Mouse (Mus musculus) midbrain, embryonic 11.5 days (tissue): Measurements from ENCODE around the gene Ulk4. TPM values are rescaled to one million over a fixed set of nuclear protein-coding genes. Genes with fewer than 3 reads are reported as not detected.

Source experiments
- ATAC-seq: fragments of 200-750 bp; cut with Nextera tagmentation; 2 replicates; pipeline ENCODE4 v1.8.0; 2017; ENCODE audit warnings: moderate TSS enrichment, moderate library complexity; ENCODE audit not compliant: low FRiP score
- DNase-seq: peaks from one replicate; pipeline ENCODE4 v3.0.0; 2015; ENCODE audit warnings: low spot score; ENCODE audit errors: missing footprints
- H3K27ac ChIP-seq: fragments of 300-500 bp; sonication (generic); 2 replicates; pipeline ENCODE4 v1.5.1; 2014; ENCODE audit warnings: low read depth, low read length
- H3K27me3 ChIP-seq: fragments of 300-500 bp; sonication (generic); 2 replicates; pipeline ENCODE4 v1.6.1; 2014; ENCODE audit warnings: mild to moderate bottlenecking, low read length, moderate library complexity, mixed read lengths; ENCODE audit not compliant: control insufficient read depth, insufficient read depth
- H3K36me3 ChIP-seq: fragments of 300-500 bp; sonication (generic); 2 replicates; pipeline ENCODE4 v1.6.1; 2014; ENCODE audit warnings: mild to moderate bottlenecking, low read length, moderate library complexity, mixed read lengths; ENCODE audit not compliant: control insufficient read depth, insufficient read depth
- H3K4me1 ChIP-seq: fragments of 300-500 bp; sonication (generic); 2 replicates; pipeline ENCODE4 v1.6.1; 2014; ENCODE audit warnings: low read length; ENCODE audit not compliant: control insufficient read depth, insufficient read depth
- H3K4me2 ChIP-seq: fragments of 300-500 bp; sonication (generic); 2 replicates; pipeline ENCODE4 v1.6.1; 2014; ENCODE audit warnings: mild to moderate bottlenecking, moderate library complexity
- H3K4me3 ChIP-seq: fragments of 300-500 bp; sonication (generic); 2 replicates; pipeline ENCODE4 v1.5.1; 2014; ENCODE audit warnings: low read depth, low read length
- H3K9ac ChIP-seq: fragments of 300-500 bp; sonication (generic); 2 replicates; pipeline ENCODE4 v1.6.1; 2014; ENCODE audit warnings: low read length
- H3K9me3 ChIP-seq: fragments of 300-500 bp; sonication (generic); 2 replicates; pipeline ENCODE4 v1.6.1; 2016; ENCODE audit warnings: low read length; ENCODE audit not compliant: control insufficient read depth
- WGBS: fragments of 180-500 bp; shearing (Covaris S2); extraction: QIAGEN DNeasy Blood & Tissue Kit; methylation state at CpG from one replicate; pipeline ENCODE4 v1.1.7; 2014; 5-methylcytosine and 5-hydroxymethylcytosine counted together
- polyA plus RNA-seq: library from polyadenylated mRNA; unstranded; fragments of >200 nt; fragmentation: Nextera tagmentation; extraction: Ambion mirVana; gene quantifications from 2 replicates; pipeline ENCODE4 v1.2.1, GENCODE M21; 2014

Gene Ulk4
- polyA plus RNA-seq, 1 experiment from 2014 or later: 210 TPM

DNA sequence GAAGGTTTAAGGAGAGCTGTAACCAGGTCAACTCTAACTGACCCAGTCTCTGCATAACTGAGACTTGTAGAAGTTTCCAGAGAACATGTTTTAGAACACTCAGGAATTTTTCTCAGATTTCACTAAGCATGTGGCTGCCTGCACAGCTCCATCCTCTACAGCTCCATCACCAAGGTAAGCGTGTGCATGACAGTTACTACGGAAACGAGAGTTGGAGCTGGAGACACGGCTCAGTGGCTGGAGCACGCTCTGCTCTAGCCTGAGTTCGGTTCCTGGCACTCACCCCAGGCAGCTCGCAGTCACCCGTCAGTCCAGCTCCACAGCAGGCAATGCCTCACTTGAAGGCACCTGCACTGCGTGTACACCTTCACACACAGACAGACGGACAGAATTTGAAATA is 175.5 kb downstream of the Ulk4 start:
- H3K4me2 ChIP-seq: no peak overlapping the region
- DNase-seq (no peak), ATAC-seq (no peak)
- no peak overlapping the region for H3K4me3 ChIP-seq
- WGBS: 91% methylated on average over 10 of the region's 10 CpGs
- H3K4me1 ChIP-seq: no peaks in the 10 kb centered on the region
- no peaks in the 10 kb centered on the region for H3K27me3 ChIP-seq
- H3K9me3 ChIP-seq: no peaks in the 10 kb centered on the region
- H3K9ac ChIP-seq: no peak overlapping the region
- H3K27ac ChIP-seq: no peak overlapping the region
- H3K36me3 ChIP-seq: no peaks in the 10 kb centered on the region

DNA sequence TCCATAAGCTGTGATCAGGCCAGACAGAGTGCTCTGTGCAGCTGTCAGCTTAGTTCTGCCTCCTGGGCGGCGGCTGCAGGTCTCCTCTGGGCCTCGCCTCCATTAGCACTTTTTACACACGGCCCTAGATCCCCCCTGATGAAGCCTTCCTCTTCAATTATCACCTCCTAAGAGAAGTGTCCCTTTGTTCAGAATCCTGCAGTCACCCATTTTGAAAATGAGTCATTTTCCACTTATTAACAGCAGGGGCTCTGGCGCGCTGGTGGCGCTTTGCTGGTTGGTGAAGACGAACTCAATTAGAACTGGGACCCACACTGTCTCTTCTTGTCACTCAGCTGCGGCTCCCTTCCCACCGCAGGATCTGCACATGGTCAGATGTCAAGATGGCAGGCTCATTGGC is 177.5 kb downstream of the Ulk4 start:
- ATAC-seq: no peak
- 86% methylated on average over 10 of the region's 10 CpGs for WGBS
- no peak overlapping the region for H3K27ac ChIP-seq

DNA sequence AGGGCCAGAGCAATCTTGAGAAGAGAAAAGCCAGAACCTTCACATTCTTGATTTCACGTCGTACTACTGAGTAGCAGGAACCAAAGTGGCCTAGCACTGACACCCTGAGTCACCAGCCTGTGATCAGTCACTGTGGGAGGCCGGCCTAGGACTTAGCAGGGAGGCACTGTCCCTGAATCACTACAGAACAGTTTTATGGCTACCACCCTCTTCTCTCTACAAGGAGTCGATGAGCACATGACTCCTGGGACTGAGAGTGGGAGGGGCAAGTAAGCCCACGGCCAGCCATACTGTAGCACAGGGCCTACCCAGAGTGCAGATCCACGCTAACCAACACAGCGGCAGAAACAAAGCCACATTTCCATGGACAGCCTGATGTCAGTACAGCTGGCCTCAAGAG is 183.2 kb downstream of the Ulk4 start:
- no peak overlapping the region for H3K9ac ChIP-seq
- no peak overlapping the region for H3K4me2 ChIP-seq
- no peaks in the 10 kb centered on the region for H3K27me3 ChIP-seq
- 87% methylated on average over 7 of the region's 7 CpGs for WGBS
- ATAC-seq (no peak), DNase-seq (no peak)
- no peaks in the 10 kb centered on the region for H3K9me3 ChIP-seq
- no peaks in the 10 kb centered on the region for H3K36me3 ChIP-seq
- H3K4me3 ChIP-seq: no peak overlapping the region
- no peaks in the 10 kb centered on the region for H3K4me1 ChIP-seq
- no peak overlapping the region for H3K27ac ChIP-seq

More for the DNA sequence above, 177.5 kb downstream of the Ulk4 start:
- Histone ChIP-seq H3K36me3 (no peaks in the 10 kb centered on the region), H3K4me2 (no peak overlapping the region), H3K27me3 (no peaks in the 10 kb centered on the region), H3K9me3 (no peaks in the 10 kb centered on the region), H3K9ac (no peak overlapping the region), H3K4me3 (no peak overlapping the region), H3K4me1 (no peaks in the 10 kb centered on the region)
- DNase-seq: no peak

DNA sequence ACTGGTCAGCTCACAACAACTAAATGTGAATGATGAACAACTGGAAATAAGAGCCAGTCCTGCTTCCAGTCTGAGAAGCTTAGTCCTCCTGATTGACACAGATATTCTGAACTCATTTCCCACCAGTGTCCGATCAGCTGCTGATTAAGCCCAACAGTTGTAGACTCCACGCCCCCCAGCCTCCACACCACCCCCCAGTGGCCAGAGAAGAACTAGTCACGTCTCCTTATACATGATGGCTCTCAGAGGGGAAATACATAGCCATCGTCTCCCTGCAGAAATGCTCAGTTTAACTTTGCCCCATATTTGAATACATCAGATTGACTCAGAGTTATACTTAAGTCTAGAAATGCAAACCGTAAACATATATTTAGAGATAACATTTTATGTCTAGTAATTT is 184.4 kb downstream of the Ulk4 start:
- Histone ChIP-seq H3K4me1 (no peaks in the 10 kb centered on the region), H3K36me3 (no peaks in the 10 kb centered on the region), H3K9me3 (no peaks in the 10 kb centered on the region), H3K27me3 (no peaks in the 10 kb centered on the region), H3K4me3 (no peak overlapping the region), H3K27ac (no peak overlapping the region), H3K4me2 (no peak overlapping the region), H3K9ac (no peak overlapping the region)
- WGBS: 87% methylated on average over 5 of the region's 5 CpGs
- no peak for ATAC-seq
- no peak for DNase-seq

DNA sequence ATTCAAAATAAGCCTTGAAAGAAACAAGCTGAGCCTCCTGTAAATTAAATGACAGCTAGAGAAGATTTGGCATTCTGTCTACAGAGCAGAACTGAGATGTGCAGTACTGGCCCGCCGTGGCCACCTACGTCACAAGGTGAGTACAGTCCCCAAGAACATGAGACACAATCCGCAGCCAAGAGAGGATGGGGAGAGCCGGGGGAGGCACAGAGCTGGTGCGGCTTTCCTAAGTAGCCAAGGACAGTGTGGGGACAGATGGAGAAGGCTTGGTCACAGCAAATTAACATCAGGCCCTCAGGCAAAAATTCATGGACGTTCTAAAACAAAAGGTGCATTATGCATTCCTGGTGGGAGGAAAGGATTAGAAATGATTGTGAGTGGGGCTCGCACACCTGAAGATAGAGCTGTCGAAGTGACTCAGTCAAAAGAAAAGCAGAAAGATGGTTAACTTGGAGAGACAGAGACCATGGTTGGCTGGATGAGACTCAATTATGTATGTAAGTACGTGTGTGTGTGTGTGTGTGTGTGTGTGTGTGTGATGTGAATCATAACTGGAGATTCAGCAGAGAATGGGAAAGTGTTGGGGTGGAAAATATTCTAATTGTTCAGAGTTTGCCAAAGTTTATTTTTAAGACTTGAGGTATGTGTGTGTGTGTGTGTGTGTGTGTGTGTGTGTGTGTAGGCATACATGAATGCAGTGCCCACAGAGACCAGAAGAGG is 185.8 kb downstream of the Ulk4 start:
- no peak overlapping the region for H3K4me2 ChIP-seq
- H3K9me3 ChIP-seq: no peaks in the 10 kb centered on the region
- DNase-seq (no peak), ATAC-seq (no peak)
- H3K4me1 ChIP-seq: no peaks in the 10 kb centered on the region
- no peaks in the 10 kb centered on the region for H3K27me3 ChIP-seq
- no peaks in the 10 kb centered on the region for H3K36me3 ChIP-seq
- no peak overlapping the region for H3K4me3 ChIP-seq
- no peak overlapping the region for H3K9ac ChIP-seq
- 80% methylated on average over 10 of the region's 10 CpGs for WGBS
- no peak overlapping the region for H3K27ac ChIP-seq

DNA sequence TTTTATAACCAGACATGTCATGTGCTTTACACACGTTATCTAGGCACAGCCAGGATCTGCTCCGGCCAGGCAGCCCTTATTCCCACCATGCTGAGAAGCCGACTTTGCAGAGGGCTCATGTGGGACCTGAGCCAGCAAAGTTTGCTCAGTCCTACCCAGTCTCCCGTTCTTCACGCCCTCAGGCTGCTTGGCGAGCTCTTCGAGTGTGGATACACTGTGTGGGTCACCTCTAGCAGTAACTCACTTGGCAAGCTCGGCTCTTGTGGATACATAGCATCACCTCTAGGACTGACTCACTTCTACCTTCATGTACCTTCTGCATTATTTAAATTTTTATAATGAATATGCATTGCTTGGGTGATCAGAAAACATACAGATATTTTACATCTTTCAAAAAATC is 189.3 kb downstream of the Ulk4 start:
- no peak overlapping the region for H3K9ac ChIP-seq
- no peak overlapping the region for H3K4me2 ChIP-seq
- 0 out of 2 replicates have a peak, but pooled peaks cover 3% of the 10 kb centered on the region for H3K4me1 ChIP-seq
- H3K36me3 ChIP-seq: no peaks in the 10 kb centered on the region
- H3K27me3 ChIP-seq: no peaks in the 10 kb centered on the region
- H3K27ac ChIP-seq: no peak overlapping the region
- ATAC-seq: no peak
- no peak for DNase-seq
- H3K9me3 ChIP-seq: no peaks in the 10 kb centered on the region
- 89% methylated on average over 8 of the region's 8 CpGs for WGBS
- H3K4me3 ChIP-seq: no peak overlapping the region

DNA sequence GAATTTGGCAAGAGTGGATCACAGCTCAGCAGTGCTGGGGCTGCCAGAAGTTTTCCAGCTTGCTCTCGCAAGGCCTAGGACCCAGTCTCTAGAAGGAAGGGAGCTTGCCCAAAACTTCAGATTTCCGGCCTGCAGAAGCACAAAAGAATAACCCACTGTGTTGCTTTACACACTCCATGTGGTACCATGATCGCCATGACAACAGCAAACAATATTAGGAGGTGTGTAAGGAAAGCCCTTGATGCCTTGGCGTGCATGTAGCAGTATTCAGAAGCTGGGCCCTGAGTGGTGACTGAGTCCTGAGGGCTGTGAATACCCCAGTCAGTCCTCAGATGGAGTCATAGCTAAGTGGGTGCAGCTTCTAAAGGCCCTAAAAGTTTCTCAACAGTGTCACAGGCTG is 192.8 kb downstream of the Ulk4 start:
- ATAC-seq (no peak), DNase-seq (no peak)
- WGBS: 61% methylated on average over 4 of the region's 4 CpGs

DNA sequence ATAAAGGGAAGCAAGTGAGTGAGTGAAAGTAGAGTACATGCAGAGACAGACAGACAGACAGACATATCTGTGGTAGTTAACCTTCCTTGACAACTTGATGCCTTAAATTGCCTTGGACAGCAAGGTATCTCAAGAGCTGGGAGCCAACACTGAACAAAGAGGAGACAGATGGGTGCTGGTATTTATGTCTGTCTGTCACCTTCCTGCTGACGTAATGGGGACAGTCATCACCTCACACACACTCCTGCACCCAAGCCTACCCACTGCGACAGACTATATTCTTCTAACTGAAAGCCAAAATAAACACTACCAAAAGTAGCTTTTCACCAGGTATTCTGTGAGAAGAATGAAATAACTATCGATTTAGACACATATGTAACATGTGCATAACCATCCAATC is 196.2 kb downstream of the Ulk4 start:
- no peak overlapping the region for H3K9ac ChIP-seq
- no peaks in the 10 kb centered on the region for H3K27me3 ChIP-seq
- DNase-seq: no peak
- 0 out of 2 replicates have a peak, but pooled peaks cover 5% of the 10 kb centered on the region for H3K4me1 ChIP-seq
- no peak overlapping the region for H3K4me3 ChIP-seq
- no peaks in the 10 kb centered on the region for H3K9me3 ChIP-seq
- no peak overlapping the region for H3K27ac ChIP-seq
- no peaks in the 10 kb centered on the region for H3K36me3 ChIP-seq
- H3K4me2 ChIP-seq: no peak overlapping the region
- WGBS: 94% methylated on average over 3 of the region's 3 CpGs
- ATAC-seq: no peak

More for the DNA sequence above, 192.8 kb downstream of the Ulk4 start:
- Histone ChIP-seq H3K27ac (no peak overlapping the region), H3K9ac (no peak overlapping the region), H3K4me1 (0 out of 2 replicates have a peak, but pooled peaks cover 3% of the 10 kb centered on the region), H3K27me3 (no peaks in the 10 kb centered on the region), H3K36me3 (no peaks in the 10 kb centered on the region), H3K9me3 (no peaks in the 10 kb centered on the region), H3K4me3 (no peak overlapping the region), H3K4me2 (no peak overlapping the region)

DNA sequence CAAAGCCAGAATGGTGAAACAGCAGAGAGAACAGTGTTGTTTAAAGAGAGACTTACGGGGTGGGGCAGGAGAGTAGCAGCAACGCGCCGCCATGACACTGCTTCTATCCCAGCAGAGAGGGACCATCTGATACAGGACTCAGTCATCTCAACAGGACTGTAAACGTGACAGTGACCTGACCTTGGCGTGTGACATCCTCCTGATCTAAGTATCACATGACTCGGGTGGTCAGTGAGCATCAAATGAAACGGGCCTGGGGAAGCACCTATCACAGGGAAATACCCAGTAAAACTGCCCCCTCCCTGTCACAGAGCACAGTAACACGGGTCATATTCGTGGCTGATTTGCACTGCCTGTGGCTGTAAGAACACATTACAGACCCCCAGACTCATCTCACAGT is 196.6 kb downstream of the Ulk4 start:
- no peaks in the 10 kb centered on the region for H3K27me3 ChIP-seq
- no peak overlapping the region for H3K4me3 ChIP-seq
- no peaks in the 10 kb centered on the region for H3K9me3 ChIP-seq
- H3K4me2 ChIP-seq: no peak overlapping the region
- 0 out of 2 replicates have a peak, but pooled peaks cover 5% of the 10 kb centered on the region for H3K4me1 ChIP-seq
- ATAC-seq (no peak), DNase-seq (no peak)
- H3K9ac ChIP-seq: no peak overlapping the region
- no peak overlapping the region for H3K27ac ChIP-seq
- 93% methylated on average over 10 of the region's 10 CpGs for WGBS
- H3K36me3 ChIP-seq: no peaks in the 10 kb centered on the region
